ENCODE assay signal across 11 mouse cellular contexts in the genomic region with DNA sequence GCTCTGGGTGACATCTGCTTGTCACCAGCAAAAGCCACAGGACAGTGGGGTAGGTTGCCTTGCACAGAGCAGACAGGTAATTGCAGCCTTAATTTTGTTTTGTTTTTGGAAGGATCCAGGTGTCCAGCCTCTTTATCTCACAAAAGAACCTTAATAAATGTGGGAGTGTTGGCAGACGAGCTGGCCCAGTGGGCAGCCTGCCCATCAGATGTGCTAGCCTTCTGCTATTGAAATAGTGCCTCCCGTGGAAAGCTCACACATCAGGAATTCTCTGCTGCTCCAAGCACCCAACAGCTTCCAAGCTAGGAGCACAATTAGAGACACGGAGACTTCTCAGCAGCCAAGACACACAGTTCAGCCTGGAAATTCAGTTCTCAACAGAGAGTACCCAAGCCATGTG.
A peak's percentile ranks its signal among the peaks of the same experiment; 100 is the strongest.
DNase-seq lines count a peak whose midpoint lies in the region; ATAC-seq and TF ChIP-seq lines count a peak whose summit lies in the region.
"Had no signal": no experiment of that assay in that cellular context is flagged by ENCODE, and none has a peak within 500 bp of the region (broad histone marks: within the 10 kb centered on the region; RNA-seq: fewer than 3 reads in every experiment).

No protein-coding gene starts in this region.

- no peaks in the 10 kb centered on the region for H3K27me3 ChIP-seq in heart, embryonic 10.5 days (ENCODE audit: insufficient read depth, poor library complexity, severe bottlenecking)
- H3K27me3 ChIP-seq: forebrain, embryonic 12.5 days had no signal

- peak; percentile 16 to 21 for DNase-seq in heart, adult 18-20 months
- no peak for DNase-seq in heart, embryonic 10.5 days (ENCODE audit: low spot score)
- peak; percentile 11 for DNase-seq in lung, postnatal 10 days
- no peak for DNase-seq in lung, adult 2 months
- peak; percentile 10 to 18 for DNase-seq in heart, postnatal 36 days
- DNase-seq in right cerebral cortex, postnatal 14 days = peak; percentile 26
- no peak for DNase-seq in retina, postnatal 1 day
- DNase-seq: liver, postnatal 0 days had no signal

- intact Hi-C loops in heart, postnatal 36 days (cut with DNase I) = no loop called here

- H3K27ac ChIP-seq in heart, embryonic 10.5 days = no peak overlapping the region
- H3K27ac ChIP-seq: forebrain, embryonic 12.5 days had no signal

- no peaks in the 10 kb centered on the region for H3K36me3 ChIP-seq in heart, embryonic 10.5 days
- H3K36me3 ChIP-seq: forebrain, embryonic 12.5 days had no signal

- H3K4me1 ChIP-seq in heart, embryonic 10.5 days = peaks cover 8% of the 10 kb centered on the region; the same call in 1 of the 2 replicates
- no peaks in the 10 kb centered on the region for H3K4me1 ChIP-seq in lung, adult 2 months (ENCODE audit: control insufficient read depth, insufficient read depth, low read length)
- H3K4me1 ChIP-seq: forebrain, embryonic 12.5 days had no signal

- 49% methylated on average over 3 of the region's 3 CpGs for WGBS in heart, embryonic 10.5 days
- 42% methylated on average over 3 of the region's 3 CpGs for WGBS in lung, adult 2 months

- TF ChIP-seq POLR2A in lung, adult 2 months (IDR thresholded peaks at IDR 0.05; ENCODE audit: borderline replicate concordance, extremely low read depth, low read depth, low read length) = no peak

- no peak for ATAC-seq in megakaryocyte, adult 5-6 weeks (ENCODE audit: poor library complexity, severe bottlenecking)
- ATAC-seq: hindbrain, embryonic 16.5 days; liver, postnatal 0 days had no signal

- no peaks in the 10 kb centered on the region for H3K9me3 ChIP-seq in heart, embryonic 10.5 days
- H3K9me3 ChIP-seq: forebrain, embryonic 12.5 days had no signal

- TF ChIP-seq CTCF in lung, adult 2 months (IDR thresholded peaks at IDR 0.05; ENCODE audit: insufficient read depth, low read length) = no peak

- H3K4me3 ChIP-seq in heart, embryonic 10.5 days = no peak overlapping the region
- no peak overlapping the region for H3K4me3 ChIP-seq in lung, adult 2 months (replicated peaks; ENCODE audit: extremely low read depth, low read depth, low read length)
- H3K4me3 ChIP-seq: forebrain, embryonic 12.5 days had no signal

Comparison
In these comparisons a context has a peak if more than half of its experiments do, and no peak if none do; other contexts are left out.
1. DNase-seq: peak in heart, adult 18-20 months (2 of 2), lung, postnatal 10 days (single experiment), heart, postnatal 36 days (2 of 2) and right cerebral cortex, postnatal 14 days (single experiment); none in heart, embryonic 10.5 days (single experiment), lung, adult 2 months (single experiment) and retina, postnatal 1 day (single experiment).